Mouse (Mus musculus) heart, embryonic 14.5 days (tissue): ENCODE data around the gene Iqcd. TPM values are rescaled to one million over a fixed set of nuclear protein-coding genes. Genes with fewer than 3 reads are reported as not detected.

Experiments used
- ATAC-seq: fragments of 200-750 bp; cut with Nextera tagmentation; 2 replicates; pipeline ENCODE4 v1.8.0; 2017; ENCODE audit warnings: low read depth, moderate TSS enrichment; ENCODE audit not compliant: insufficient number of reproducible peaks, insufficient read depth, low FRiP score
- H3K27ac ChIP-seq, 2 experiments: fragments of 200-500 bp in 1 of 2; fragments of 300-500 bp in 1 of 2; sonication (generic) in 1 of 2; replicated peaks in 1 of 2; 2 replicates each; pipeline ENCODE4 v1.5.1; 2012 to 2014; ENCODE audit warnings: low read depth in 2 of 2, low read length in 2 of 2, control low read depth in 1 of 2, mild to moderate bottlenecking in 1 of 2, mixed read lengths in 1 of 2; ENCODE audit not compliant: control insufficient read depth in 1 of 2, insufficient read depth in 1 of 2
- H3K27me3 ChIP-seq: fragments of 300-500 bp; sonication (generic); 2 replicates; pipeline ENCODE4 v1.6.1; 2014; ENCODE audit warnings: mild to moderate bottlenecking, low read length, control low read depth; ENCODE audit not compliant: control insufficient read depth, insufficient read depth
- H3K36me3 ChIP-seq: fragments of 300-500 bp; sonication (generic); 2 replicates; pipeline ENCODE4 v1.6.1; 2014; ENCODE audit warnings: mild to moderate bottlenecking, control low read depth, low read length, mixed read lengths; ENCODE audit not compliant: control insufficient read depth, insufficient read depth
- H3K4me1 ChIP-seq, 2 experiments: fragments of 200-500 bp in 1 of 2; fragments of 300-500 bp in 1 of 2; sonication (generic) in 1 of 2; 2 replicates each; pipeline ENCODE4 v1.6.1; 2012 to 2014; ENCODE audit warnings: low read length in 2 of 2, control low read depth in 1 of 2, mixed read lengths in 1 of 2; ENCODE audit not compliant: control insufficient read depth in 2 of 2, insufficient read depth in 2 of 2
- H3K4me2 ChIP-seq: fragments of 300-500 bp; sonication (generic); 2 replicates; pipeline ENCODE4 v1.6.1; 2014; ENCODE audit warnings: mild to moderate bottlenecking, low read length
- H3K4me3 ChIP-seq, 2 experiments: fragments of 200-500 bp in 1 of 2; fragments of 300-500 bp in 1 of 2; sonication (generic) in 1 of 2; 2 replicates each; pipeline ENCODE4 v1.5.1; 2012 to 2014; ENCODE audit warnings: low read length in 2 of 2, mild to moderate bottlenecking in 2 of 2, control low read depth in 1 of 2, low read depth in 1 of 2, moderate library complexity in 1 of 2; ENCODE audit not compliant: control insufficient read depth in 1 of 2, insufficient read depth in 1 of 2
- H3K9ac ChIP-seq: fragments of 300-500 bp; sonication (generic); 2 replicates; pipeline ENCODE4 v1.6.1; 2014; ENCODE audit warnings: mild to moderate bottlenecking, low read length
- H3K9me3 ChIP-seq: fragments of 300-500 bp; sonication (generic); 2 replicates; pipeline ENCODE4 v1.6.1; 2016; ENCODE audit warnings: low read length, control low read depth; ENCODE audit not compliant: control insufficient read depth
- WGBS: fragments of 180-500 bp; shearing (Covaris S2); extraction: QIAGEN DNeasy Blood & Tissue Kit; methylation state at CpG from one replicate; pipeline ENCODE4 v1.1.7; 2014; 5-methylcytosine and 5-hydroxymethylcytosine counted together
- polyA plus RNA-seq: library from polyadenylated mRNA; unstranded; fragments of >200 nt; fragmentation: Nextera tagmentation; extraction: Ambion mirVana; gene quantifications from 2 replicates; pipeline ENCODE4 v1.2.1, GENCODE M21; 2014

Iqcd gene
- polyA plus RNA-seq, 1 experiment from 2014 or later, result 0.43 TPM

DNA sequence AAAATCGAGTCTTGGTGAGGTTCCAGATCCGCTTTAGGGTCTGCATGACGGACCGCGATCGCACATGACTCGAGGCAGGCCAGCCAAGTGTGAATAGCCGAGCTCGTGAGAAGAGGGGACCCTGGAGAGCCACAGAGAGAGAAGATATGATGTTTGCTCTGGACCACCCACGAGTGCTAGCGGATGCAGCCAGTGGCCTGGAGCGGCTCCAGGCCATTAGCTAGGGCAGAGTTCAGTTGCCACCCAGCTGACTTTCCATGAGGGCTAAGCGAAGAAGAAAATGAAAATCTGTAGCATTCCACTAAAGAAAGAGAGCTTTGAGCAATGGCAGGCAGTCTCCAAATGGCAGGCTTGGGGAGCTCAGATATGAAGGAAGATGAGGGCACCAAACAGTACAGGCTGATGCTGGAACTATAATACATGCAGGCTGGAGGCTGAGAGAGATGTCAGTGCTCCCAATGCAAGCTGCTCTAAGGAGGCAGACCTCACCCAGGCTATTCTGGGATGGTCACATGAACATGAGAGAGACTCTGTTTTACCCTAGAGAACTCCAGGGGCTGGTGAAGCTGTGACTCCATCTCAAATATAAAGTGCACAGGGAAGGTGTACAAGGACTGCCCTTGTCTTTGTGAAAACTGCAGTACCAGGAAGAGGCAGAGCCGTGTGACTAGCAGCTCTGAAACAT is 17.6 kb upstream of the Iqcd start:
- Histone ChIP-seq H3K9ac (no peak overlapping the region), H3K4me3 (no peak overlapping the region), H3K9me3 (no peaks in the 10 kb centered on the region), H3K27ac (no peak overlapping the region), H3K36me3 (0 out of 2 replicates have a peak, but pooled peaks cover 3% of the 10 kb centered on the region), H3K27me3 (no peaks in the 10 kb centered on the region), H3K4me1 (peaks cover 39 to 53% of the 10 kb centered on the region in 2 experiments), H3K4me2 (no peak overlapping the region)
- no peak for ATAC-seq
- 71% methylated on average over 14 of the region's 14 CpGs for WGBS

DNA sequence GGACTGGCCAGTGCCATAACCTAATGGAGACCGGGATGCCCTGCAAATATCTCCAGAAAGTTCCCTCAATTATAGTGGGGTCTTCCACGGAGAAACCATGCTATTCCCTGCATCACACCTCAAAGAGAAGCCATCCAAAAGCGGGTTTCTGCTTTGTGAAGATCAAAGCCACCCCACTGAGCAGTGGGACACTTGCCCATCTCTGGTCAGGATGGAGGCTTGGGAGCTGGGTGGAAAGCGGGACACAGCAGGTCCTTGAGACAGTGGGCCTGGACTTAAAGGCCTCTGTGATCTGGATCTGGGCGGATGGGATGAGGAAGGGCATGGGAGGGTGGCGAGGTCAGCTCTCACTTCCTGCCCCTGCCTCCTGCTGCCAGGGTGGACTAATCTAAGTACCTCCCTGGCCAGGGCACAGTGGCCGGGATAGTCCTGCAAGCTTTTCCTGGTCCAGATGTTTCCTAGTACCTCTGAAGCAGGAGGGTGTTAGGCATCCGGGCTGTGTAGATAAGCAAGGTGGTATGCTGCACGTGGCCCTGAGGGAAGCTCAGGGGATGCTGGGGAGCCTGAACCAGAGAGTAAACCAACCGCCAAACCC is 14.2 kb upstream of the Iqcd start:
- H3K4me3 ChIP-seq, result no peak overlapping the region
- ATAC-seq, result no peak
- no peak overlapping the region for H3K4me2 ChIP-seq
- no peak overlapping the region for H3K27ac ChIP-seq
- WGBS, result 52% methylated on average over 10 of the region's 10 CpGs
- H3K36me3 ChIP-seq, result 0 out of 2 replicates have a peak, but pooled peaks cover 3% of the 10 kb centered on the region
- peaks cover 22 to 46% of the 10 kb centered on the region in 2 experiments for H3K4me1 ChIP-seq
- no peaks in the 10 kb centered on the region for H3K27me3 ChIP-seq
- H3K9ac ChIP-seq, result no peak overlapping the region
- H3K9me3 ChIP-seq, result no peaks in the 10 kb centered on the region

DNA sequence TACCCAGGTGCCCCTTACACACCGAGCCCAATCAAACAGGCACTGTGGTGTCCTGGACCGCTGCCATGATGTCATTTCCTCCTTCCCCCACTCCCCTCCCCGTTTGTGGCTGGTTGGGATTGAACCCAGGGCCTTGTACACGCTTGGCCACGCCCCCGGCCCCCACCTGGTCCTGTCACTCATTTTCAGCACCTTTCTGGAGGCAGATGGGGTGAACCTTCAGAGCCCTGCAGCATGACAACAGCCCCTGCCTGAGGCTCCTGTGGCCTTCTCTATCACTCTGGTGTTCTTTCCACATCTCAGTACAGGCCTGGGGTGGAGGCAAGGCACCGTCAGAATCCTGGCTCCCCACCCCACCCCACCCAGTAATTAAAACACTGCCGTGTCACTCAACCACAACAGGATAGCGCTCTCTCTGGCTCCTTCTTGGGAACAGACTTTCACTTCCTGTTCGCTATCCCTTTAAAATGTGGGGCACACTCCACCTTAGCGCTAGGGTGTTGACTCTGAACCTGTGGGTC is 12.0 kb upstream of the Iqcd start:
- Histone ChIP-seq H3K27me3 (no peaks in the 10 kb centered on the region), H3K4me3 (no peak overlapping the region), H3K4me2 (no peak overlapping the region), H3K36me3 (peaks cover 15% of the 10 kb centered on the region; the same call in 1 of the 2 replicates), H3K4me1 (peaks cover 12 to 35% of the 10 kb centered on the region in 2 experiments; a peak in 3 of 4 replicates), H3K9me3 (no peaks in the 10 kb centered on the region), H3K9ac (no peak overlapping the region), H3K27ac (no peak overlapping the region)
- 82% methylated on average over 10 of the region's 11 CpGs for WGBS
- ATAC-seq, result no peak

DNA sequence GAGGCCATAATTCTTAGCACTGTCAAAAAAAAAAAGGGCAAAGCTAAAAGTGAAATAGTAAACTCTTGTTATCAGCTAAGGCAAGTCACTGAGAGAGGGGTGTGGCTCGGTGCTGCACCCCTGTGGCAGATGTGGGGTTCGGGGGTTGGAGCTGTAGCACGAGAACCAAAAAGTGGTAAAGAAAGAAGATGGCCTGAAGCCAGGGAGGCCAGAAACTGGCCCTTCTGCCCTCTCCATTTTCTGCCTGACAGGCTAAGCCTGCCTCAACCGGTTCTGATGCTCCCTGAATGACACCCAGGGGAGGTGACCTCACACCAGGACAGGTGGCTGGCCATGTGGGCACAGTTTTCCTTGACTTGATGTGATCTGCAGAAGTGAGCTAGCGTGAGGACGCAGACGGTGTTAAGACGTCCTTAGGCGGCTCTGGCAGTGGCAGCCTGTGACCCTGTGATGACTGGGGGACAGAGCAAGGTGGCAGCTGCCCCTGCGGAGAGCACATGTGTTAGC is 10.8 kb upstream of the Iqcd start:
- H3K27ac ChIP-seq, result peak overlapping the region in 1 of 2 experiments; percentile 53; a peak in 1 of 4 replicates
- H3K9me3 ChIP-seq, result no peaks in the 10 kb centered on the region
- 65% methylated on average over 10 of the region's 10 CpGs for WGBS
- H3K4me2 ChIP-seq, result no peak overlapping the region
- H3K4me1 ChIP-seq, result peaks cover 12 to 35% of the 10 kb centered on the region in 2 experiments; a peak in 3 of 4 replicates
- H3K9ac ChIP-seq, result no peak overlapping the region
- no peak overlapping the region for H3K4me3 ChIP-seq
- ATAC-seq, result 0 out of 2 replicates have a peak, but pooled peaks have one; percentile 15
- peaks cover 18% of the 10 kb centered on the region for H3K36me3 ChIP-seq
- no peaks in the 10 kb centered on the region for H3K27me3 ChIP-seq

DNA sequence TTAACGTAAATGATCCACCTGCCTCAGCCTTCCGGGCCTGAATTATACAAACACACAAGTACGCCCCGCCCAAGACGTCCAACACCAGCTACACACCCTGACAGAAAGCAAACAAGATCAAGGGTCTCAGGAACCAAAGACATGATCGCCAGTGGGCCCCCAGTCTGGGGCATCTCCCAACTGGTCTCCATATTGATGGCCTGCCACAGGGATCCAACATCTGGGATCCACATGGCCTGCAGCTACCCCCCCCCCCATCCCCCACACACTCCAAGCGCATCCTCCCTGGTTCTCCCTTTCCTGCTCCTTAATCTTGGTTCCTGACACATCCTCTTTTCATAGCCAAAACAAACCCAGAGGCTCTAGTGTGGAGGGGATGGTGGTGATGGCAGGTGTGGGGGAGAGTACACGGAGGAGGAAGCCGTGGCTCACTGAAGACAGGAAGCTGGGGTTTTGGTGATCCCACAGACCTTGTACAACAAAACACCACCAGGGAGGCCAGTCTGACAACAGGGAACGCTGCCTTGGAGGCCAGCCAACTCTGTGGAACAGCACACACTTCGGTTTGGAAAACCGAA is 10.2 kb upstream of the Iqcd start:
- ATAC-seq, result peak; percentile 43; the same call in 1 of the 2 replicates
- Histone ChIP-seq H3K27ac (peak overlapping the region in 1 of 2 experiments; percentile 70; a peak in 2 of 4 replicates), H3K4me3 (no peak overlapping the region), H3K4me2 (peak overlapping the region; percentile 27), H3K4me1 (peaks cover 12 to 35% of the 10 kb centered on the region in 2 experiments; a peak in 3 of 4 replicates), H3K27me3 (no peaks in the 10 kb centered on the region), H3K36me3 (peaks cover 24% of the 10 kb centered on the region), H3K9me3 (no peaks in the 10 kb centered on the region), H3K9ac (no peak overlapping the region)
- 50% methylated on average over 12 of the region's 12 CpGs for WGBS

DNA sequence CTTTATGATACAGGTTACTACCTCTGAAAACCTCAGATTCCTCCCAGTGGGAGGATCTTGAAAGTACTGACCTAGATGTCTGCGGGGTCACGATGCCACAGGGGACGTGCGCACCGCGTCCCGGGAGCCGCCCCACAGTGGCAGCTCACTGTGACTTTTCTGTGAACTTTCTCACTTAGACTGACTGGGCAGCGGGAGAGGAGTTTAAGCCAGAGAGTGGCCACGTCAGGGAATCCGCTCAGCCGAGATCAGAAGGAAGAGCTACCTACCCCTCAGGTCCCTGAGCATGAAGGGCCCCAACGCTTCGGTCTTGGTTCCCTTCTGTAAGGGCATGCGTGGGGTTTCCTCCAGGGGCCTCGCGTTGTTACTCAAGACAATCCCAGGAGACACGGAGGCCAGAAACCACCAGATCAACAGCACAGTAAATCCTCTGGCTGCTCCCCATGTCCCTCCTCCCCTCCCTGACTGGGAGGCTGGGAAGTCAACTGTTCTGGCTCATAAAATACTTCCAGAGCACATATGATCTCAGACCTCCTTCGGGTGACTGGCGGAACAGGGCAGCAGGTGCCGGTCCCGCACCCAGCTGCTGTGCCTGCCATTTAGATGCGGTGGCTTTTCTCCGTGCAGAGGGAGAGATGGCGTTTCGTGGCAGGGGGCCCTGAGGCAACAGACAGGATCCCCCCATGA is 9.5 kb upstream of the Iqcd start:
- peaks cover 31% of the 10 kb centered on the region for H3K36me3 ChIP-seq
- H3K27me3 ChIP-seq, result no peaks in the 10 kb centered on the region
- 59% methylated on average over 26 of the region's 26 CpGs for WGBS
- H3K27ac ChIP-seq, result peak overlapping the region; percentile 27 to 70
- ATAC-seq, result no peak
- H3K9me3 ChIP-seq, result no peaks in the 10 kb centered on the region
- H3K4me2 ChIP-seq, result peak overlapping the region; percentile 27; the same call in 1 of the 2 replicates
- H3K4me3 ChIP-seq, result no peak overlapping the region
- H3K4me1 ChIP-seq, result peaks cover 12 to 35% of the 10 kb centered on the region in 2 experiments; a peak in 3 of 4 replicates
- no peak overlapping the region for H3K9ac ChIP-seq
